Mouse (Mus musculus): ENCODE measurements at regions not wholly inside any gene's neighbourhood (a gene's known extent, or its start where the extent isn't known, plus 50 kb on each side); places are given as distances from the start of the nearest gene placed in this dataset.

GRCm38 (mm10) chr13:102034484-102034883 lies 266.5 kb upstream of the Pik3r1 start:
- no peak for DNase-seq

- DNase-seq = no peak
Measured at GRCm38 (mm10) chr13:102036001-102036400, 268.0 kb upstream of the Pik3r1 start.

GRCm38 (mm10) chr13:102036819-102037624 lies 269.0 kb upstream of the Pik3r1 start:
- DNase-seq = no peak

GRCm38 (mm10) chr13:102060213-102060612 lies 292.2 kb upstream of the Pik3r1 start:
- no peak for DNase-seq

GRCm38 (mm10) chr13:102064590-102065273 lies 296.7 kb upstream of the Pik3r1 start:
- DNase-seq = no peak

GRCm38 (mm10) chr13:102065274-102065640 lies 297.2 kb upstream of the Pik3r1 start:
- DNase-seq = no peak

- no peak for DNase-seq
Measured at GRCm38 (mm10) chr13:102065796-102066195, 297.8 kb upstream of the Pik3r1 start.

GRCm38 (mm10) chr13:102070740-102071139 lies 302.7 kb upstream of the Pik3r1 start:
- DNase-seq = no peak

GRCm38 (mm10) chr13:102072366-102072765 lies 304.3 kb upstream of the Pik3r1 start:
- no peak for DNase-seq

GRCm38 (mm10) chr13:102087766-102088165 lies 319.7 kb upstream of the Pik3r1 start:
- no peak for DNase-seq

GRCm38 (mm10) chr13:102089551-102089950 lies 321.5 kb upstream of the Pik3r1 start:
- DNase-seq = no peak

- DNase-seq = no peak
Measured at GRCm38 (mm10) chr13:102094193-102094592, 326.2 kb upstream of the Pik3r1 start.

GRCm38 (mm10) chr13:102103161-102103560 lies 335.1 kb upstream of the Pik3r1 start:
- no peak for DNase-seq

- DNase-seq = no peak
Measured at GRCm38 (mm10) chr13:102106188-102106587, 338.2 kb upstream of the Pik3r1 start.

GRCm38 (mm10) chr13:102108204-102108603 lies 340.2 kb upstream of the Pik3r1 start:
- DNase-seq = no peak

GRCm38 (mm10) chr13:102108916-102109315 lies 340.9 kb upstream of the Pik3r1 start:
- no peak for DNase-seq

GRCm38 (mm10) chr13:102113941-102114340 lies 345.9 kb upstream of the Pik3r1 start:
- DNase-seq = no peak

- no peak for DNase-seq
Measured at GRCm38 (mm10) chr13:102122341-102122740, 354.3 kb upstream of the Pik3r1 start.

- no peak for DNase-seq
Measured at GRCm38 (mm10) chr13:102127933-102128430, 360.0 kb upstream of the Pik3r1 start.

GRCm38 (mm10) chr13:102131459-102131858 lies 363.4 kb upstream of the Pik3r1 start:
- DNase-seq = no peak

GRCm38 (mm10) chr13:102132154-102132553 lies 364.1 kb upstream of the Pik3r1 start:
- no peak for DNase-seq

GRCm38 (mm10) chr13:102132696-102133095 lies 364.7 kb upstream of the Pik3r1 start:
- no peak for DNase-seq

- no peak for DNase-seq
Measured at GRCm38 (mm10) chr13:102135210-102135609, 367.2 kb upstream of the Pik3r1 start.

- no peak for DNase-seq
Measured at GRCm38 (mm10) chr13:102142986-102143385, 375.0 kb upstream of the Pik3r1 start.
